Mouse (Mus musculus): Measurements from ENCODE around the gene Hps5.
"Not testable (repeated sequence)": the region's sequence is repeated elsewhere in the genome, so short reads cannot be mapped to it uniquely, and the experiment has no call there.

The Hps5 gene

GRCm38 (mm10) chr7:46827803-46828184 lies 31.9 kb upstream of the Hps5 start:
- no peak for DNase-seq (ENCODE audit: low read depth, low spot score)

- peak; percentile 95 for DNase-seq (ENCODE audit: low read depth, low spot score)
Measured at GRCm38 (mm10) chr7:46827046-46827802, 31.4 kb upstream of the Hps5 start.

GRCm38 (mm10) chr7:46820876-46821632 lies 25.2 kb upstream of the Hps5 start:
- DNase-seq (ENCODE audit: low read depth, low spot score) = not testable (repeated sequence)

GRCm38 (mm10) chr7:46814012-46814411 lies 18.1 kb upstream of the Hps5 start:
- DNase-seq (ENCODE audit: low read depth, low spot score) = no peak

- DNase-seq (ENCODE audit: low read depth, low spot score) = no peak
Measured at GRCm38 (mm10) chr7:46810325-46810724, 14.5 kb upstream of the Hps5 start.

- DNase-seq (ENCODE audit: low read depth, low spot score) = no peak
Measured at GRCm38 (mm10) chr7:46796779-46797178, 915 bp upstream of the Hps5 start.

- DNase-seq (ENCODE audit: low read depth, low spot score) = no peak
Measured at GRCm38 (mm10) chr7:46796206-46796679, 379 bp upstream of the Hps5 start.

GRCm38 (mm10) chr7:46793871-46794270 lies 2.0 kb downstream of the Hps5 start:
- no peak for DNase-seq (ENCODE audit: low read depth, low spot score)

- DNase-seq (ENCODE audit: low read depth, low spot score) = no peak
Measured at GRCm38 (mm10) chr7:46789177-46789849, 6.6 kb downstream of the Hps5 start.

GRCm38 (mm10) chr7:46770706-46771105 lies 25.2 kb downstream of the Hps5 start:
- peak; percentile 36 for DNase-seq (ENCODE audit: low read depth, low spot score)

- no peak for DNase-seq (ENCODE audit: low read depth, low spot score)
Measured at GRCm38 (mm10) chr7:46768451-46768850, 27.4 kb downstream of the Hps5 start.

GRCm38 (mm10) chr7:46767371-46767770 lies 28.5 kb downstream of the Hps5 start:
- DNase-seq (ENCODE audit: low read depth, low spot score) = no peak

- DNase-seq (ENCODE audit: low read depth, low spot score) = no peak
Measured at GRCm38 (mm10) chr7:46764672-46765071, 31.2 kb downstream of the Hps5 start.

- DNase-seq (ENCODE audit: low read depth, low spot score) = no peak
Measured at GRCm38 (mm10) chr7:46762601-46763000, 33.3 kb downstream of the Hps5 start.

GRCm38 (mm10) chr7:46761049-46761795 lies 34.6 kb downstream of the Hps5 start:
- peak; percentile 18 for DNase-seq (ENCODE audit: low read depth, low spot score)

GRCm38 (mm10) chr7:46751490-46751889 lies 44.4 kb downstream of the Hps5 start, which contains the start of gene Saa2:
Gene Saa2, plus strand, starts transcription at chr7:46751790.
- no peak for DNase-seq (ENCODE audit: low read depth, low spot score)

- peak; percentile 58 for DNase-seq (ENCODE audit: low read depth, low spot score)
Measured at GRCm38 (mm10) chr7:46748459-46748858, 47.4 kb downstream of the Hps5 start.

- peak; percentile 81 for DNase-seq (ENCODE audit: low read depth, low spot score)
Measured at GRCm38 (mm10) chr7:46746381-46746780, 49.5 kb downstream of the Hps5 start.

- DNase-seq (ENCODE audit: low read depth, low spot score) = peak; percentile 44
Measured at GRCm38 (mm10) chr7:46745816-46746215, 50.0 kb downstream of the Hps5 start.

GRCm38 (mm10) chr7:46742880-46743279 lies 53.0 kb downstream of the Hps5 start, which contains the start of gene Saa1:
Gene Saa1, minus strand, starts transcription at chr7:46742980.
- not testable (repeated sequence) for DNase-seq (ENCODE audit: low read depth, low spot score)

GRCm38 (mm10) chr7:46740041-46740440 lies 55.8 kb downstream of the Hps5 start:
- not testable (repeated sequence) for DNase-seq (ENCODE audit: low read depth, low spot score)
